In the genomic region with DNA sequence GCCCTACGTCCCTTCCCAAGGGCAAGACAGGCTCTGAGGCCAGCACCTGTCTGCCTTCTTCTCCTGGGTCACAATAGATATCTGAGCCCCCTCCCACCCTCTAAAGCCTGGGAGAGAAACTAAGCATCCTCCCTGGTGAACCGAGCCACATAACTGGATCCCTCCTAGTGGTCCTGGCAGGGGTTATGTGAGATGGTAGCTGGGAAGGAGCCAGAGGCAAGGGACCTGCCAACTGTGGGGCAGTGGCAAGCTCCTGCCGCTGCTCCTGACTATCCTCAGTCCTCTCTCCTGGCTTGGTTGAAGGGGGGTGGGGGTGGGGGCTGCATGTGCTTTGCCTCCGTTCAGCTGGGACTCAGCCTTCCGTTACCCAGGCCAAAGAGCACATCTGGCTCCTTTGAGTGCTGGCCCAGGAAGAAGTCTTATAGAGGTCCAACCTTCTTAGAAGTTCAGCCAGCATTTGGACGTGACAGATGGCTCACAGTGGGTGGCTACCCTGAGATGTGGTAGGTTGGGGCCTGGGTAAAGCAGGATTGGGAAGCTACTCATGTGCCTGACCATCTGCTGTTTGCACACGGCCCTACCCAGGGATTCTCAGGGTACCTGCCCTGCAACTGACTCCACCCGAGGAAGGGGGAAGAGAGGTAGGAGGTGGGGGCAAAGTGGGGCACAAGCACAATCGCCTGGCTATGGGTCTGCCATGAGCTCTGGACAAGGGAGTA, we compare ENCODE assay signal across 11 mouse cellular contexts. TPM values are rescaled to one million over a fixed set of nuclear protein-coding genes. Genes with fewer than 3 reads are reported as not detected.
DNase-seq lines count a peak whose midpoint lies in the region; ATAC-seq and TF ChIP-seq lines count a peak whose summit lies in the region.
"Had no signal": no experiment of that assay in that cellular context is flagged by ENCODE, and none has a peak within 500 bp of the region (broad histone marks: within the 10 kb centered on the region; RNA-seq: fewer than 3 reads in every experiment).

No protein-coding gene starts in this region.

- H3K27ac ChIP-seq in forebrain, embryonic 11.5 days (ENCODE audit: low read depth, low read length): no peak overlapping the region
- H3K27ac ChIP-seq in gastrocnemius, adult 2 months: no peak overlapping the region

- no peaks in the 10 kb centered on the region; the same call in 1 of the 2 replicates for H3K4me1 ChIP-seq in forebrain, embryonic 11.5 days (replicated peaks; ENCODE audit: control insufficient read depth, insufficient read depth, low read length)

- H3K4me3 ChIP-seq in forebrain, embryonic 11.5 days (ENCODE audit: low read depth, low read length): no peak overlapping the region
- no peak overlapping the region for H3K4me3 ChIP-seq in gastrocnemius, adult 2 months

- ATAC-seq in forebrain, embryonic 11.5 days (replicated peaks; ENCODE audit: low FRiP score): 0 out of 2 replicates have a peak, but pooled peaks have one; percentile 30
- ATAC-seq in megakaryocyte-erythroid progenitor cell, adult 5-6 weeks (replicated peaks; ENCODE audit: low FRiP score, low TSS enrichment, poor library complexity, severe bottlenecking): no peak
- ATAC-seq: inflammation-experienced regulatory T-cells, adult 6 months had no signal

- no peaks in the 10 kb centered on the region for H3K9me3 ChIP-seq in forebrain, embryonic 11.5 days (ENCODE audit: control insufficient read depth, low read length)

- no peak overlapping the region for H3K9ac ChIP-seq in forebrain, embryonic 11.5 days (ENCODE audit: low read length)

- peak; percentile 63 for DNase-seq in embryo, embryonic 10 days (ENCODE audit: low spot score)
- no peak for DNase-seq in embryo, embryonic 9.5 days (ENCODE audit: extremely low spot score)
- DNase-seq in cerebellum, adult 11 months: peak; percentile 97
- no peak for DNase-seq in forebrain, embryonic 11.5 days (ENCODE audit: low spot score)
- peak; percentile 47 for DNase-seq in mesoderm, embryonic 11.5 days (ENCODE audit: low read depth, low spot score)
- DNase-seq in gastrocnemius, adult 2 months: no peak
- DNase-seq in kidney, postnatal 10 days: no peak
- DNase-seq: gastrocnemius, postnatal 14 days had no signal

- H3K27me3 ChIP-seq in forebrain, embryonic 11.5 days (ENCODE audit: control insufficient read depth, insufficient read depth, low read length): no peaks in the 10 kb centered on the region

- intact Hi-C loops in gastrocnemius, adult 2 months (cut with DNase I): no loop called here

- WGBS in forebrain, embryonic 11.5 days: 57% methylated on average over 9 of the region's 9 CpGs

- TF ChIP-seq CTCF in gastrocnemius, adult 2 months (IDR thresholded peaks at IDR 0.05): no peak

- H3K36me3 ChIP-seq in forebrain, embryonic 11.5 days (ENCODE audit: control insufficient read depth, insufficient read depth, low read length): no peaks in the 10 kb centered on the region

- H3K4me2 ChIP-seq in forebrain, embryonic 11.5 days (ENCODE audit: low read depth, low read length, severe bottlenecking): no peak overlapping the region

RNA-seq across cellular contexts. Expression of gene Tff3, which starts 3.7 kb away (rescaled TPM):
- polyA plus RNA-seq in forebrain, embryonic 11.5 days (2014; fragmentation: Nextera tagmentation; extraction: Ambion mirVana): 1.1 and 1.2 TPM in 2 replicates
- total RNA-seq in megakaryocyte-erythroid progenitor cell, adult 5-6 weeks (2014; fragmentation: Nextera tagmentation): not detected in 2 replicates
- not detected in 2 replicates for total RNA-seq in megakaryocyte-erythroid progenitor cell, adult 5-6 weeks (2017)
- total RNA-seq in gastrocnemius, adult 2 months (2021): not detected
- total RNA-seq: gastrocnemius, postnatal 14 days had no signal
- polyA plus RNA-seq: inflammation-experienced regulatory T-cells, adult 6 months; urinary bladder, adult 2 months had no signal

RNA-seq across cellular contexts. Expression of gene Tff2, which starts 18.4 kb away (rescaled TPM):
- not detected in 2 replicates for polyA plus RNA-seq in forebrain, embryonic 11.5 days (2014; fragmentation: Nextera tagmentation; extraction: Ambion mirVana)
- not detected in 2 replicates for total RNA-seq in megakaryocyte-erythroid progenitor cell, adult 5-6 weeks (2014; fragmentation: Nextera tagmentation)
- total RNA-seq in megakaryocyte-erythroid progenitor cell, adult 5-6 weeks (2017): not detected in 2 replicates
- not detected for total RNA-seq in gastrocnemius, adult 2 months (2021)
- total RNA-seq: gastrocnemius, postnatal 14 days had no signal
- polyA plus RNA-seq: inflammation-experienced regulatory T-cells, adult 6 months had no signal

RNA-seq across cellular contexts. Expression of gene Tff1, which starts 39.4 kb away (rescaled TPM):
- polyA plus RNA-seq in forebrain, embryonic 11.5 days (2014; fragmentation: Nextera tagmentation; extraction: Ambion mirVana): not detected in 2 replicates
- total RNA-seq in megakaryocyte-erythroid progenitor cell, adult 5-6 weeks (2014; fragmentation: Nextera tagmentation): not detected in 2 replicates
- total RNA-seq in megakaryocyte-erythroid progenitor cell, adult 5-6 weeks (2017): not detected in 2 replicates
- total RNA-seq in gastrocnemius, adult 2 months (2021): not detected
- total RNA-seq: gastrocnemius, postnatal 14 days had no signal
- polyA plus RNA-seq: urinary bladder, adult 2 months had no signal

Comparison
In these comparisons a context has a peak if more than half of its experiments do, and no peak if none do; other contexts are left out.
1. DNase-seq: peak in embryo, embryonic 10 days (single experiment), cerebellum, adult 11 months (single experiment) and mesoderm, embryonic 11.5 days (single experiment); none in embryo, embryonic 9.5 days (single experiment), forebrain, embryonic 11.5 days (single experiment), gastrocnemius, adult 2 months (single experiment) and kidney, postnatal 10 days (single experiment).